Mouse (Mus musculus) kidney, embryonic 16.5 days (tissue): ENCODE results near the gene Zfp652. TPM values are rescaled to one million over a fixed set of nuclear protein-coding genes. Genes with fewer than 3 reads are reported as not detected.

Experiments used
- ATAC-seq: fragments of 200-750 bp; cut with Nextera tagmentation; 2 replicates; pipeline ENCODE4 v1.8.0; 2017; ENCODE audit warnings: moderate TSS enrichment; ENCODE audit not compliant: low FRiP score, low TSS enrichment
- H3K27ac ChIP-seq: fragments of 300-500 bp; sonication (generic); 2 replicates; pipeline ENCODE4 v1.5.1; 2014; ENCODE audit warnings: low read length
- H3K27me3 ChIP-seq: fragments of 300-500 bp; sonication (generic); 2 replicates; pipeline ENCODE4 v1.6.1; 2014; ENCODE audit warnings: low read length, control low read depth, mixed read lengths; ENCODE audit not compliant: insufficient read depth
- H3K36me3 ChIP-seq: fragments of 300-500 bp; sonication (generic); 2 replicates; pipeline ENCODE4 v1.6.1; 2014; ENCODE audit warnings: low read length, control low read depth, mixed read lengths; ENCODE audit not compliant: insufficient read depth
- H3K4me1 ChIP-seq: fragments of 300-500 bp; sonication (generic); 2 replicates; pipeline ENCODE4 v1.6.1; 2014; ENCODE audit warnings: low read length, control low read depth, mixed read lengths; ENCODE audit not compliant: insufficient read depth
- H3K4me2 ChIP-seq: fragments of 300-500 bp; sonication (generic); replicated peaks from 2 replicates; pipeline ENCODE4 v1.6.1; 2014; ENCODE audit warnings: low read depth, low read length
- H3K4me3 ChIP-seq: fragments of 300-500 bp; sonication (generic); 2 replicates; pipeline ENCODE4 v1.5.1; 2014; ENCODE audit warnings: mild to moderate bottlenecking, low read length
- H3K9ac ChIP-seq: fragments of 300-500 bp; sonication (generic); replicated peaks from 2 replicates; pipeline ENCODE4 v1.6.1; 2014; ENCODE audit warnings: low read length
- H3K9me3 ChIP-seq: fragments of 300-500 bp; sonication (generic); 2 replicates; pipeline ENCODE4 v1.6.1; 2016; ENCODE audit warnings: low read length, control low read depth
- WGBS: fragments of 180-500 bp; shearing (Covaris S2); extraction: QIAGEN DNeasy Blood & Tissue Kit; methylation state at CpG from one replicate; pipeline ENCODE4 v1.1.7; 2014; 5-methylcytosine and 5-hydroxymethylcytosine counted together
- polyA plus RNA-seq: library from polyadenylated mRNA; unstranded; fragments of >200 nt; fragmentation: Nextera tagmentation; extraction: Ambion mirVana; gene quantifications from 2 replicates; pipeline ENCODE4 v1.2.1, GENCODE M21; 2015

Gene Zfp652
- polyA plus RNA-seq, 1 experiment from 2014 or later = 24.0 TPM

DNA sequence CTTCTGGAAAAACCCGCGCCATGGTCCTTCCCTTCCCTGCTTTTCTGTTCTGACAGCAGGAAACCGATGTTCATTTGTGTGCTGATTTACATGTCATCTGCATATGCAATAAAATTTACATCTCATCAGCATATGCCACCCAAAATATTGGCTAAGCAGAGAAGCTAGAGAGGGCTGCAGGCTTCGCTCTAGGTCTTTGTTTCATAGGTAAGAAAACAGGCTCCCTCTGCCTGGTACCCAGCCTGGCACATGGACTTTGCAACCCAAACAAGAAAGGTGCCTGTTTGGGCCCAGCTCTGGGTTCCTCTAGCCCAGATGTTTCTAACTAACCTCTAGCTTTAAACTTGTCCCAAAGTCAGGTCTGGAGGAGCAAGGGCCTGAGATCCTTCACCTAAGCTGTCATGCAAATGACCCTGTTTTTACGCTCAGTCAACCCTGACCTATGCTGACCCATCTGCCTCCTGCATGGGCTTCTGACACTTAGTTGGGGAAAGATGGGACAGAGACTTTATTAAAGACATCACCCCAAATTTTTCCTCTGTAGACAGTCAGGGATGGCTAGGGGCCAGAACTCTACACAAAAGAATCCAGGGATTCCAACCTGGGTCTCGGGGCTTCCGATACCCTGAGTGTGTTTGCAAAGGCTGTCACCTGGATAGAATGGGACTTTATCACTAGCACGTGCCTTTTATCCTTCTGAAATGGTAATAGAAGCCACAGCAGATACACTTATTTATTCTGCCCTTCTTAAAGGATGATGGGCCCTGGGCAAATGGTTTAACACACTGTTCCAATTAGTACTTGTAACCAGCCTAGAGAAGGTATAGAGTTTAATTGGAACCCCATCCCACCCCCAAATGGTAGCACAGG is 126.8 kb downstream of the Zfp652 start:
- no peak overlapping the region for H3K27ac ChIP-seq
- no peak overlapping the region for H3K9ac ChIP-seq
- H3K27me3 ChIP-seq = peaks cover 17% of the 10 kb centered on the region
- no peak for ATAC-seq
- H3K4me1 ChIP-seq = peaks cover 40% of the 10 kb centered on the region
- no peak overlapping the region for H3K4me2 ChIP-seq
- no peaks in the 10 kb centered on the region for H3K9me3 ChIP-seq
- no peaks in the 10 kb centered on the region for H3K36me3 ChIP-seq
- no peak overlapping the region for H3K4me3 ChIP-seq
- 72% methylated on average over 8 of the region's 8 CpGs for WGBS

DNA sequence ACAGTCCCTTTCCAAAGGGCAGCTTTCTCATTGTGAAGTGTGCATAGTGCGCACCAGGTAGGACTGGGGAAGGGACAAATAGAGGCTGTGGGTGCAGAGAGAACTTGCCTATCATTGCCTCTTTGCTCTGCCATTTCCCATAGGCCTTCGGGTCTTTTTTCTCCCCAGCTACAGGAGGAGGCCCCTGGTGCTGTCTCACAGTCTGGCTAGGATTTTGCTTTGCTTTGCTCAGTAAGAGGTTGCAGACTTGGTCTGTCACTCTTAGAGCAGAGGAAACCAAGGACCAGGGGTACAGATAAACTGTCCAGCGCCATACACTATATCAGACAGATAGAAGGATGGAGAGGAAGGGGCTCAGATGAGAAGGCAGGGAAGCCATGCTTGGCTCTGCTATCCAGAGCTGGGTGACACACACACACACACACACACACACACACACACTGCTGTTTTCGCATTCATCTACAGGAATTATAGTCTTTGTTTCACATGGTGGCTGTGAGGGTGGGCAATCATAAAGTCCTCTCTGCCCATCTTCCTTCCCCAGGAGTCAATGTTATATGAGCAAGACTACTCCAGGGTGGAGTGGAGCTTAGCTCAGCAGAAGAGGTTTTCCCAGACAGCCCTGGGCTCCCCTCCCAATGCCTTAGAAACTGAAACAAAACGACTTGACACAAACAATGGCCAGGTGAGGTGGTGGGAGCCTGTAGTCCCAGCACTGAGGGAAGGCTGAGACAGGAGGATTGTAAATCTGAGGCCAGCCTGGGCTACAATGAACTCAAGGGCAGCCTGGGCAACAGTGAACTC is 128.4 kb downstream of the Zfp652 start:
- H3K4me3 ChIP-seq = peak overlapping the region; percentile 37
- peak overlapping the region; percentile 39 for H3K4me2 ChIP-seq
- ATAC-seq = no peak
- no peaks in the 10 kb centered on the region for H3K9me3 ChIP-seq
- no peaks in the 10 kb centered on the region for H3K36me3 ChIP-seq
- H3K9ac ChIP-seq = peak overlapping the region; percentile 50
- peak overlapping the region; percentile 72; the same call in 1 of the 2 replicates for H3K27ac ChIP-seq
- H3K4me1 ChIP-seq = peaks cover 24% of the 10 kb centered on the region
- H3K27me3 ChIP-seq = peaks cover 5% of the 10 kb centered on the region
- WGBS = 76% methylated on average over 5 of the region's 5 CpGs

GRCm38 (mm10) chr11:95841498-95841830 is 129.0 kb downstream of the Zfp652 start:
- no peaks in the 10 kb centered on the region for H3K36me3 ChIP-seq
- H3K9ac ChIP-seq = peak overlapping the region; percentile 50
- peak overlapping the region; percentile 37 for H3K4me3 ChIP-seq
- peaks cover 18% of the 10 kb centered on the region for H3K4me1 ChIP-seq
- H3K27me3 ChIP-seq = no peaks in the 10 kb centered on the region; the same call in 1 of the 2 replicates
- H3K9me3 ChIP-seq = no peaks in the 10 kb centered on the region
- 58% methylated on average over 10 of the region's 10 CpGs for WGBS
- no peak for ATAC-seq
- peak overlapping the region; percentile 72 for H3K27ac ChIP-seq
- H3K4me2 ChIP-seq = peak overlapping the region; percentile 39

DNA sequence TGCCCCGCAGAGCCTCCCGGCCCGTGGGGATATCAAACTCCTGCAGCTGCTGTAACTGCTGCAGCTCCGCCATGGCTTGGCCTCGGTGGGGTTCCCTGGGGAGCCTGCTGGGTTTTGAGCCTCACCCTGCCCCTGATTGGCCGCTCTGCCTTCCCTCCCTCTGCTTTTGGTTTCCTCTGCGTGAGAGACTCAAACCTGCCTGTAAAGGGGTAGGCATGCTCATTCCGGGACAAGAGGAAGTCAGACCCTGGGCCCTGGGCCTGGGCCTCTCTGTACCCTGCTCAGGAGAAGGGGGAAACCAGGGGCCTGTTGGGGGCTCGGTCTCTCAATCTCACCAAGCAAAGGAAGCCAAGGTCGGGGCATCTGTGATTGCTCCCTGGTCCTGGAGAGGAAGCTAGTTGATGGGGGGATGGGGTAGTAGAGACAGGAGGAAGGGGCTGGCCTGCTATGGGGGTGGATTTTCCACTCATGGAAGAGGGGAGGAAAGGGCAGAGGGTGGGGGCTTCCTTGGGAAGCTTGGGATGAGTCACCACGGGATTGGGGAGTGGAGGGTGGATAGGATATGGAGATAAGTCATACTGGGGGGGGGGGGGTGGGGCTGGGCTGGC is 129.7 kb downstream of the Zfp652 start, which contains the start of gene Abi3:
Gene Abi3, minus strand, starts transcription at position 403 of the 608 bp plus-strand sequence.
- H3K27me3 ChIP-seq = no peaks in the 10 kb centered on the region; the same call in 1 of the 2 replicates
- peaks cover 14% of the 10 kb centered on the region for H3K4me1 ChIP-seq
- H3K9me3 ChIP-seq = no peaks in the 10 kb centered on the region
- peak; percentile 77 for ATAC-seq
- H3K9ac ChIP-seq = peak within 1 kb of the TSS; percentile 50
- H3K4me2 ChIP-seq = peak within 1 kb of the TSS; percentile 39
- H3K4me3 ChIP-seq = peak within 1 kb of the TSS; percentile 37
- peak within 1 kb of the TSS; percentile 74 for H3K27ac ChIP-seq
- H3K36me3 ChIP-seq = no peaks in the 10 kb centered on the region
- 11% methylated on average over 11 of the region's 11 CpGs for WGBS

GRCm38 (mm10) chr11:95842953-95843352 is 130.5 kb downstream of the Zfp652 start:
- 62% methylated on average over 5 of the region's 5 CpGs for WGBS
- H3K36me3 ChIP-seq = no peaks in the 10 kb centered on the region
- H3K27me3 ChIP-seq = no peaks in the 10 kb centered on the region
- H3K4me1 ChIP-seq = peaks cover 10% of the 10 kb centered on the region
- H3K4me2 ChIP-seq = peak overlapping the region; percentile 37
- no peak overlapping the region for H3K9ac ChIP-seq
- peak overlapping the region; percentile 16; the same call in 1 of the 2 replicates for H3K4me3 ChIP-seq
- H3K27ac ChIP-seq = peak overlapping the region; percentile 74
- no peaks in the 10 kb centered on the region for H3K9me3 ChIP-seq
- ATAC-seq = no peak

DNA sequence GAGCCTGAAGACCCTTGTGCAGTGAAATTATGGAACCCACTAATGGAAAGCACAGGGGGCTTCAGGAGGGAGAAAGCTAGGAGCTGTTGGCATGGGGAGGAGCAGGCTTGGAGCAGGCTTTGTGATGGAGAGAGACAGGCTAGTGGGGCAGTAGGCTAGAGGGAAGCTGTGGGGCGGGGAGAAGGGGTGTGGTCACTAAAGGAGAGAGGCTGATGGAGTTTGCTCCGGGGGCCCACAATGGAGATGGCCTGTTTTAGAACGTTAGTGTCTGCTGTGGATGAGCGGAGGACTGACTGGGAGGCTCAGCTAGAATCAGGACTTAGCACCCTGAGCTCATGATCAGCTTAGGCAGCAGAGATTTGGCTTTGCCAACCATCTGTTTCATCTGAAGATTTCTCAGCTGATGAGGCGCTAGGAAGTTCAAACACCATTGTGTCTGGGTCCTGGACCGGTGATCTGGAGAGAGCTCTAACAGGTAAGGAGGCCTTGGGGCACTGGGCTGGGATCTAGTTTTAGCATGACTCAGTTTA is 131.0 kb downstream of the Zfp652 start:
- no peaks in the 10 kb centered on the region for H3K9me3 ChIP-seq
- H3K27me3 ChIP-seq = no peaks in the 10 kb centered on the region
- peak overlapping the region; percentile 16 for H3K4me3 ChIP-seq
- H3K4me1 ChIP-seq = peaks cover 10% of the 10 kb centered on the region
- no peak for ATAC-seq
- H3K27ac ChIP-seq = peak overlapping the region; percentile 74
- peak overlapping the region; percentile 37 for H3K4me2 ChIP-seq
- 0 out of 2 replicates have a peak overlapping the region, but pooled peaks have one; percentile 10 for H3K9ac ChIP-seq
- WGBS = 48% methylated on average over 6 of the region's 6 CpGs
- no peaks in the 10 kb centered on the region for H3K36me3 ChIP-seq

- no peaks in the 10 kb centered on the region for H3K27me3 ChIP-seq
- H3K4me1 ChIP-seq = peaks cover 6% of the 10 kb centered on the region; the same call in 1 of the 2 replicates
- no peaks in the 10 kb centered on the region for H3K9me3 ChIP-seq
- 72% methylated on average over 4 of the region's 4 CpGs for WGBS
- H3K27ac ChIP-seq = no peak overlapping the region
- H3K9ac ChIP-seq = no peak overlapping the region
- H3K4me2 ChIP-seq = peak overlapping the region; percentile 37; the same call in 1 of the 2 replicates
- ATAC-seq = no peak
- H3K4me3 ChIP-seq = no peak overlapping the region
- no peaks in the 10 kb centered on the region for H3K36me3 ChIP-seq
These were observed 132.5 kb downstream of the Zfp652 start for GRCm38 (mm10) chr11:95844935-95845334.

GRCm38 (mm10) chr11:95850898-95851297 is 138.4 kb downstream of the Zfp652 start:
- Histone ChIP-seq H3K9ac (no peak overlapping the region), H3K4me3 (no peak overlapping the region), H3K27me3 (no peaks in the 10 kb centered on the region), H3K9me3 (peaks cover 3% of the 10 kb centered on the region; the same call in 1 of the 2 replicates), H3K4me2 (no peak overlapping the region), H3K36me3 (no peaks in the 10 kb centered on the region), H3K4me1 (no peaks in the 10 kb centered on the region), H3K27ac (no peak overlapping the region)
- no peak for ATAC-seq
- WGBS = 80% methylated on average over 2 of the region's 2 CpGs

DNA sequence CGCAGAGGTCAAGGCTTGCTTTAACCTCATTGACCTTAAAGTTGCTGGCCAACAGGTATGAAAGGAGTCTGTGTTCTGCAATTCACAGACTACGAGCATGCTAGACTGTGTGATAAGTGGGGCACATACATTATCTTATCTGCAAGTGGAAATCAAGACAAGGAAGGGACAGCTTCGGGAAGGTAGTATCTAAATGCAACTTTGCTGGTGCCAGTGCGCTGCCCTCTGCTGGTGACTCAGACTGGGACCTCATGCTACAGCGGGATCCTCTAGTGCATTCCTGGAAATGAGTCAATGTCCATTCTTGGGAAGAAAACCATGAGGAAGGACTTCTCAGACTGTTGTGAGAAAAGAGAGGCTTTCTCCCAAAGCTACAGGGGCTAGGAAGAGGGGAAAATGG is 141.2 kb downstream of the Zfp652 start:
- 60% methylated on average over 5 of the region's 5 CpGs for WGBS
- peaks cover 6% of the 10 kb centered on the region; the same call in 1 of the 2 replicates for H3K4me1 ChIP-seq
- ATAC-seq = no peak

More for the DNA sequence above, 141.2 kb downstream of the Zfp652 start:
- H3K27ac ChIP-seq = no peak overlapping the region
- H3K4me3 ChIP-seq = no peak overlapping the region
- no peaks in the 10 kb centered on the region for H3K27me3 ChIP-seq
- H3K9me3 ChIP-seq = peaks cover 3% of the 10 kb centered on the region; the same call in 1 of the 2 replicates
- no peaks in the 10 kb centered on the region for H3K36me3 ChIP-seq
- H3K4me2 ChIP-seq = no peak overlapping the region
- H3K9ac ChIP-seq = no peak overlapping the region
